Mouse (Mus musculus) 3T3-L1 (cell line): ENCODE measurements around the gene Mnd1.
A peak's percentile ranks its signal among the peaks of the same experiment; 100 is the strongest.

ENCODE experiments used
- DNase-seq: peaks from one replicate; pipeline ENCODE4 v3.0.0-alpha.2; 2015; ENCODE audit warnings: low read depth, low spot score

Gene Mnd1

DNA sequence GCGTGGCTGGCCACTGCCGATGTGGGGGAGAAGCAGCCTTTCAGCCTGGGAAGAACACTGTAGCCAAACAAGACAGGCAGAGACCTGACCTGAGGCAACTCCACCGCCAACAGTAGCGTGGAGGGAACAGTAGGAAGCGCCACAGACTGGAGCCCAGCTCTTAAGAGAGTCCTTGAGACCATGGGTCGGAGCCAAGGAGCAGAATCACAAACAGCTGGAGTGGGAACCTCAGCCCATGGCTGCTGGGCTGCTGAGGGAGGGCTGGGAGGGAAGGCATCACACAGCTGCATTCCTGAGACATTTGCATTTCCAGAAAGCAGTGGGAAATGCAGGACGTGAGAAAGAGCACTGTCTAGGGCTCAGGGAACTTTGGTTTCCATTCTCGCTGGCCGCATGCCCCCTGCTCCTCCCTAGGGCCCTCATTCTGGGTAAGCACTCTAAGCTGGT is 106.8 kb downstream of the Mnd1 start:
- peak; percentile 85 for DNase-seq

DNA sequence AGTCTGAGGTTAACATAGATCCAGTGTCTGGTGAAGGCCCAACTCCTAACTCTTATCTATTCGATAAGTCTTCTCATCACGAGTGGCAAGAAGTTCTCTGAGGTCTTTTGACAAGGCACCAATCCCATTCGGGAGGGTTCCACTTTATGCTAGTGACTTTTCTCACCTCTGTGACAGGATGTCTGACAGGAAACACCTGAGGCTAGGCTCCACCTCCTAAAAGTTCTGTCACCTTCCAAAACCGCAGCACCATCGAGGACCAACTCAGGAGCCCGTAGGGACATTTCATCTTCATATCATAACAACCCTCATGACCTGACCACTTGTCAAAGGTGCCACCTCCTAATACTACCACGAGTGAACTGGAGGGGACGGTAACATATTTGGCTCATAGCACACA is 109.4 kb downstream of the Mnd1 start:
- no peak for DNase-seq

DNA sequence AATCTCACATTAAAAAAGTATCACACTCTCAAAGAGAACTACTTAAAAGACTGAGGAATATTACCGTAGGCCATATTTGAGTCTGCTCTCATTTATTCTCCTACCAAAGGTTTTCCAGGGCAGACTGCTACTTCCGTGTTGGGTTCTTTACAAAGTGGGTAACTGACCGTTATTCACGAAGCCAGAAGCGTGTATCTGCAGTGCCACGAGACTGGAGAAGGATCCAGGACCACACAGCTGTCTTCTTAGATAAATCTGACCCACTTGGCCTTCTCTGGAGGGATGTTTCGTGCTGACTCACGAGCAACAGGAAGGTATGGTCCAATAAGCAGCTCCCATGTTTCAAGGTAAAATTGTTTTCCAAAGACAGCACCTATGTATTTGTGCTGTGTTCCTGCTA is 113.8 kb downstream of the Mnd1 start:
- DNase-seq = no peak

DNA sequence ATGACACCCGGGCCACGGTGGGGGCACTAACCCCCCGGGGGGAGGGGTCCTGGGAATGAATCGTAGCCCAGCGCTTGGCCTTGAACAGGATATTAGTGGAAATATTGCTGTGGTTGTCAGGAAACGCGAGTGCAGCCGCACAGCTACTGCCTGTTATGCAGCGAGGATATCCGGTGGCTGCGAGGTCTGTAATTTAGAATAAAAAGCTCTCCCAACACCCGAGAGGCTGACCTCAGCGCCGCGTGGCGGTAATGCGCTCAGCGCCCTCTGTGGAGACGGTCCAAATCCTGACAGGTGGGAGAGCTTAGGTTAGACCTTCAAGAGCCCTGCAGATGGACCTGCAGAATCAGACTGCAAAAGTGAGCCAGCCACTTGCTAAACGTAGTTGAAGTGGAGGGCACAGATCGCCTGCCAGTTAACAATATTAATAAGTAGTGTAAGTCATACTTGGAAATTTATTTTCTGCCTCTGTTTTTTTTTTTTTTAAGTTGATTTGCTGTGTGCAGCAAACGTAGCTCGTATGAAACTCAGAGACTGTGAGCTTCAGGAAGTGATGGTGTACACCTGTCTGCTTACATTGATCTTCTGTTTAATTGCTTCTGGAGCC is 115.0 kb downstream of the Mnd1 start:
- DNase-seq = peak; percentile 66

DNA sequence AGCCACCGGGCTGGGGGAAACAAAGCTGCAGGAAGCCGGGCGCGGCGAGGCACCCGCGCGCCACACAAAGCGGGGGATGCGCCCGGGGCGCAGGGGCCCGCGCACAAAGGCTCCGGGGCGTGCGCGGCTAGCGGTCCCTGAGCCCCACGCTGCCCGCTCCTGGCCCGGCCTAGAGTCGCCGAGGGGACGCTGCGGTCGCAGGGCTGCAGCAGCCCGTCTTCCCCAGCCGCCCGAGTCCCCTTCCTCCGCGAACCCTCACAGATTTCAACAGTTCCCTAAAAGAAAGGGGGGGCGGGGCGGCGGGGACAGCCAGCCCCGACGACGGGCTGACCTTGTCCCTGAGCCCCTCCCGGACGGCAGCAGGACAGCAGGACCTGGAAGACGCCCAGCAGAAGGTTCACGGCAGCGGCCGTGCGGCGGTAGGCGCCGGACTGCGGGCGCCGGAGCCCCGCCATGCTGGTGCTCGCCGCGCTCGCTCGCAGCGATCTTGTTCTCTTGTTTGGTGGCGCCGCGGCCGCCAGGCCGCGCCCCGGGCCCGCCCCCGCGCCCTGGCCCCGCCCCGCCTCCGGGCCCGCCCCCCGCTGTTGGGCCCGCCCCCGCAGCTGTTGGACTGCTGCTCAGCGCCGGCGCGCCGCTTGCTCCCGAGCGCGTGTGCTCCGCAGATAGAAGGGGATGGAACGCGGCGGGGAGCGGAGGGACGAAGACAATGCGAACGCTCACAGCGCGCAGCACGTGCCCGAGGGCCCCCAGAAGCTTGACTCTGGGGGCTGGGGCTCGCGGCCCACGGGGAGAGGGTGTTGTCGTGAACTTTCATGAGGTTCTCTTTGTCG is 115.7 kb downstream of the Mnd1 start, which contains the start of gene Tmem131l:
TSS of gene Tmem131l (minus strand) at position 530 of the 830 bp plus-strand sequence.
- peak; percentile 69 for DNase-seq

DNA sequence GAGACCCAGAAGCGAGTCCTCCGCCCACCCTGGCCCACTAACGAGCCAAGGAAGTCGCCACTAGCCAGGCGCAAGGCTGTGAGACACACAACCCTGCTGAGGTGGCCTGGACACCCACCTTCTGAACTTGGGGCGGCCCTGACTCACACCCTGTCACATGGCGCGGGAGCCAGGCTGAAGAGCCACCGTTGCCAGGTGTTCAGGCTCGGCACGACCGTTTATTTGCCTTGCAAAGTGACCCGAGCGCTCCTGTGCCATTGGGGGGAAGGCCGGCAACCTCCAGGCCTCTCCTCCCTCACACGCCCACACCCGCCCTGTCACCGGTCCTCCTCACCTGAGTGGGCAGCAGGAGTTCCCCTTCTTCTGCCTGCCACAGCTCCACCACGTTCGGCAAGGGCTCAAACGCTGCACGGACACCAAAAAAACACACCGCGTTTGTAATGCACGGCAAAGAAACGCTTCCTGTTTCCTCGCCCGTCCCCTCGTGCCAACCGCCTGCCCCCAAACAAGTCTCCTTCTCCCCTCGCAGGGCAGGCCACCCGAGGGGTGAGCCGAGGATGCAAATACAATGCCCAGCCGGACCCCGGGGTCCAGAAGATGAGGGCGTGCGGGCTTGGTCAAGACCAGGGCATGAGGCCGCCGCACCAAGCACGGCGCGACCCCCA is 116.5 kb downstream of the Mnd1 start:
- DNase-seq = peak; percentile 48

DNA sequence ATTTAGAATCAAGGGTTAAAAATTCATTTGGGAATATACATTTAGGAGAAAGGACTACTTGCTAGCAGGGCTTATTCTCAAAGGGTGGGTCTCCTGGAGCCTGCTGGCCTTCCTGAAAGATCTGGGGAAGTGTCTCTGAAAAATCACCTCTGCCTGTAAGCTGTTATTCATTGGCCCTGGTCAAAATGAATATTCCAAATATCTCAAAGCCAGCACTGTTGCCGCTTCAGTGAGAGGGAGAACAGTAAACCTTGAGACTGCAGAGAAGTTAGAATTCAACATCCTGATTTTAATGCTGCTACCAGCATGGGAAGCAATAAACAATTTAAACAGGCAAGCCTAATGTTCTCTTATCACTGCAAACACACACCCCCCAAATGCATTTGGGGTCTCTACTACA is 117.5 kb downstream of the Mnd1 start:
- no peak for DNase-seq
